Mouse (Mus musculus) forebrain, embryonic 16.5 days (tissue): Measurements from ENCODE around the gene Mrpl49. TPM values are rescaled to one million over a fixed set of nuclear protein-coding genes. Genes with fewer than 3 reads are reported as not detected.
A peak's percentile ranks its signal among the peaks of the same experiment; 100 is the strongest.

Source experiments
- ATAC-seq: fragments of 200-750 bp; cut with Nextera tagmentation; 2 replicates; pipeline ENCODE4 v1.8.0; 2017; ENCODE audit warnings: mild to moderate bottlenecking, moderate library complexity
- H3K27ac ChIP-seq: fragments of 300-500 bp; sonication (generic); 2 replicates; pipeline ENCODE4 v1.5.1; 2014; ENCODE audit warnings: low read length, control low read depth
- H3K27me3 ChIP-seq: fragments of 300-500 bp; sonication (generic); replicated peaks from 2 replicates; pipeline ENCODE4 v1.6.1; 2014; ENCODE audit warnings: low read length; ENCODE audit not compliant: control insufficient read depth, insufficient read depth
- H3K36me3 ChIP-seq: fragments of 300-500 bp; sonication (generic); 2 replicates; pipeline ENCODE4 v1.6.1; 2014; ENCODE audit not compliant: control insufficient read depth, insufficient read depth
- H3K4me1 ChIP-seq: fragments of 300-500 bp; sonication (generic); replicated peaks from 2 replicates; pipeline ENCODE4 v1.6.1; 2014; ENCODE audit warnings: low read length; ENCODE audit not compliant: control insufficient read depth, insufficient read depth
- H3K4me2 ChIP-seq: fragments of 300-500 bp; sonication (generic); 2 replicates; pipeline ENCODE4 v1.6.1; 2014; ENCODE audit warnings: mild to moderate bottlenecking, low read length, control low read depth
- H3K4me3 ChIP-seq: fragments of 300-500 bp; sonication (generic); replicated peaks from 2 replicates; pipeline ENCODE4 v1.5.1; 2014; ENCODE audit warnings: mild to moderate bottlenecking, low read length, control low read depth
- H3K9ac ChIP-seq: fragments of 300-500 bp; sonication (generic); replicated peaks from 2 replicates; pipeline ENCODE4 v1.6.1; 2014; ENCODE audit warnings: low read depth, low read length, control low read depth
- H3K9me3 ChIP-seq: fragments of 300-500 bp; sonication (generic); 2 replicates; pipeline ENCODE4 v1.6.1; 2016; ENCODE audit warnings: low read length; ENCODE audit not compliant: control insufficient read depth
- WGBS: fragments of 180-500 bp; shearing (Covaris S2); extraction: QIAGEN DNeasy Blood & Tissue Kit; methylation state at CpG from one replicate; pipeline ENCODE4 v1.1.7; 2014; 5-methylcytosine and 5-hydroxymethylcytosine counted together
- polyA plus RNA-seq: library from polyadenylated mRNA; unstranded; fragments of >200 nt; fragmentation: Nextera tagmentation; extraction: Ambion mirVana; gene quantifications from 2 replicates; pipeline ENCODE4 v1.2.1, GENCODE M21; 2015

Gene Mrpl49
- polyA plus RNA-seq, 1 experiment from 2014 or later = 65.0 TPM

GRCm38 (mm10) chr19:6028991-6029390 is 28.6 kb downstream of the Mrpl49 start:
- Histone ChIP-seq H3K27ac (no peak overlapping the region), H3K36me3 (no peaks in the 10 kb centered on the region), H3K4me2 (no peak overlapping the region), H3K4me3 (no peak overlapping the region), H3K9ac (no peak overlapping the region), H3K4me1 (no peaks in the 10 kb centered on the region), H3K27me3 (no peaks in the 10 kb centered on the region), H3K9me3 (no peaks in the 10 kb centered on the region)
- 85% methylated on average over 6 of the region's 6 CpGs for WGBS
- ATAC-seq = no peak

- no peak overlapping the region for H3K4me3 ChIP-seq
- H3K4me2 ChIP-seq = no peak overlapping the region
- no peak for ATAC-seq
- no peak overlapping the region for H3K9ac ChIP-seq
- 80% methylated on average over 7 of the region's 7 CpGs for WGBS
- H3K27me3 ChIP-seq = no peaks in the 10 kb centered on the region
- no peak overlapping the region for H3K27ac ChIP-seq
- no peaks in the 10 kb centered on the region for H3K36me3 ChIP-seq
- H3K4me1 ChIP-seq = no peaks in the 10 kb centered on the region
- H3K9me3 ChIP-seq = no peaks in the 10 kb centered on the region
Measured at GRCm38 (mm10) chr19:6023930-6024329, 33.7 kb downstream of the Mrpl49 start.

- Histone ChIP-seq H3K9me3 (no peaks in the 10 kb centered on the region), H3K4me1 (no peaks in the 10 kb centered on the region), H3K36me3 (no peaks in the 10 kb centered on the region), H3K27ac (no peak overlapping the region), H3K9ac (no peak overlapping the region), H3K4me3 (no peak overlapping the region), H3K4me2 (no peak overlapping the region), H3K27me3 (no peaks in the 10 kb centered on the region)
- ATAC-seq = no peak
- 69% methylated on average over 8 of the region's 8 CpGs for WGBS
Measured at GRCm38 (mm10) chr19:6023059-6023458, 34.5 kb downstream of the Mrpl49 start.

GRCm38 (mm10) chr19:6020276-6020675 is 37.3 kb downstream of the Mrpl49 start:
- H3K27ac ChIP-seq = no peak overlapping the region
- no peak for ATAC-seq
- H3K9me3 ChIP-seq = no peaks in the 10 kb centered on the region
- H3K4me3 ChIP-seq = no peak overlapping the region
- H3K4me2 ChIP-seq = no peak overlapping the region
- WGBS = 61% methylated on average over 3 of the region's 3 CpGs
- no peaks in the 10 kb centered on the region for H3K36me3 ChIP-seq
- H3K27me3 ChIP-seq = peaks cover 10% of the 10 kb centered on the region
- peaks cover 7% of the 10 kb centered on the region for H3K4me1 ChIP-seq
- no peak overlapping the region for H3K9ac ChIP-seq

- WGBS = 27% methylated on average over 15 of the region's 15 CpGs
- peaks cover 12% of the 10 kb centered on the region for H3K4me1 ChIP-seq
- no peaks in the 10 kb centered on the region for H3K36me3 ChIP-seq
- no peak for ATAC-seq
- no peak overlapping the region for H3K4me3 ChIP-seq
- H3K27me3 ChIP-seq = peaks cover 10% of the 10 kb centered on the region
- H3K9ac ChIP-seq = no peak overlapping the region
- no peaks in the 10 kb centered on the region for H3K9me3 ChIP-seq
- H3K4me2 ChIP-seq = no peak overlapping the region
- no peak overlapping the region for H3K27ac ChIP-seq
Measured at GRCm38 (mm10) chr19:6018142-6019089, 39.2 kb downstream of the Mrpl49 start.

GRCm38 (mm10) chr19:6016532-6016931 is 41.1 kb downstream of the Mrpl49 start:
- Histone ChIP-seq H3K9ac (no peak overlapping the region), H3K4me3 (no peak overlapping the region), H3K27ac (no peak overlapping the region), H3K9me3 (no peaks in the 10 kb centered on the region), H3K4me1 (peaks cover 12% of the 10 kb centered on the region), H3K36me3 (no peaks in the 10 kb centered on the region), H3K27me3 (peaks cover 10% of the 10 kb centered on the region), H3K4me2 (no peak overlapping the region)
- no peak for ATAC-seq
- WGBS = 39% methylated on average over 7 of the region's 7 CpGs

- Histone ChIP-seq H3K9me3 (no peaks in the 10 kb centered on the region), H3K27ac (no peak within 1 kb of the TSS), H3K4me3 (peak within 1 kb of the TSS; percentile 48), H3K4me2 (peak within 1 kb of the TSS; percentile 77), H3K36me3 (no peaks in the 10 kb centered on the region), H3K9ac (peak within 1 kb of the TSS; percentile 57), H3K4me1 (peaks cover 12% of the 10 kb centered on the region), H3K27me3 (peaks cover 10% of the 10 kb centered on the region)
- 2% methylated on average over 40 of the region's 40 CpGs for WGBS
- ATAC-seq = peak; percentile 81
Measured at GRCm38 (mm10) chr19:6015511-6016315, 41.9 kb downstream of the Mrpl49 start, which contains the start of gene Capn1. Gene Capn1 (minus strand): TSS chr19:6015897.

- Histone ChIP-seq H3K27me3 (peaks cover 10% of the 10 kb centered on the region), H3K4me3 (peak overlapping the region; percentile 48), H3K9me3 (no peaks in the 10 kb centered on the region), H3K4me1 (peaks cover 12% of the 10 kb centered on the region), H3K4me2 (peak overlapping the region; percentile 77), H3K9ac (peak overlapping the region; percentile 57), H3K27ac (no peak overlapping the region), H3K36me3 (no peaks in the 10 kb centered on the region)
- peak; percentile 45; the same call in 1 of the 2 replicates for ATAC-seq
- under 1% methylated on average over 18 of the region's 18 CpGs for WGBS
Measured at GRCm38 (mm10) chr19:6014991-6015510, 42.5 kb downstream of the Mrpl49 start.

DNA sequence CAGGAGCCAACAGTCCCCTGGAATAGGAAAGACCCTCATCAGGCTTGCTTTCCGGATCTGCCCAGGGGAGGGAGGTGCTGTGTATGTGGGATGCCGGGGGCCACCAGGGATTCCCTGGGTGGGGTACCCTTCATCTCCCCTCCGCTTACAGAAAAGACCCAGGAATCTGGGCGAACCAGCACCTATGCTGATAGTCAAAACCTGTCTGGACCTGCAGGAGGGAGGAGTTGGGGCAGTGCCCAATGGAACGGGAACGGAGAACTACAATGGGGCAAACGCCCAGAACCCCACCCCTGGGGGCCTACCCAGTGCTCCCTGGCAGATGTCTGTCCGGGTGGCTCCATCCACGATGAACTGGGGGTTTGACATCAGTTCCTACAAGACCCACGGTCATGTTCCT is 43.9 kb downstream of the Mrpl49 start:
- Histone ChIP-seq H3K9me3 (no peaks in the 10 kb centered on the region), H3K4me3 (no peak overlapping the region), H3K4me2 (no peak overlapping the region), H3K27ac (no peak overlapping the region), H3K27me3 (peaks cover 10% of the 10 kb centered on the region), H3K9ac (no peak overlapping the region), H3K36me3 (no peaks in the 10 kb centered on the region), H3K4me1 (peaks cover 12% of the 10 kb centered on the region)
- no peak for ATAC-seq
- 90% methylated on average over 10 of the region's 10 CpGs for WGBS
